Mouse (Mus musculus) MEL (cell line): ENCODE measurements around the gene Cts8. TPM values are rescaled to one million over a fixed set of nuclear protein-coding genes. Genes with fewer than 3 reads are reported as not detected.

ENCODE experiments used
- DNase-seq: peaks from one replicate; pipeline ENCODE4 v3.0.0; 2011; ENCODE audit warnings: low read depth, low spot score
- H3K27ac ChIP-seq: 2 replicates; pipeline ENCODE4 v1.5.1; 2012; ENCODE audit warnings: low read depth, mild to moderate bottlenecking, control low read depth, low read length, moderate library complexity; ENCODE audit not compliant: control insufficient read depth
- H3K27me3 ChIP-seq, 2 experiments: fragments of 150-350 bp in 1 of 2; sonication (generic) in 1 of 2; 2 replicates each; pipeline ENCODE4 v1.6.1; 2012; ENCODE audit warnings: low read length in 2 of 2, mild to moderate bottlenecking in 2 of 2, improper control_type of control experiment in 1 of 2, moderate library complexity in 1 of 2; ENCODE audit not compliant: insufficient read depth in 2 of 2, control insufficient read depth in 1 of 2
- H3K36me3 ChIP-seq, 2 experiments: 2 replicates each; pipeline ENCODE4 v1.6.1; 2012 to 2014; ENCODE audit warnings: low read length in 2 of 2, improper control_type of control experiment in 1 of 2, inconsistent platforms in 1 of 2, mild to moderate bottlenecking in 1 of 2; ENCODE audit not compliant: insufficient read depth in 2 of 2, control insufficient read depth in 1 of 2
- H3K4me1 ChIP-seq, 2 experiments: fragments of 150-350 bp in 1 of 2; sonication (generic) in 1 of 2; 2 replicates each; pipeline ENCODE4 v1.6.1; 2012; ENCODE audit warnings: low read length in 2 of 2, improper control_type of control experiment in 1 of 2, mild to moderate bottlenecking in 1 of 2; ENCODE audit not compliant: insufficient read depth in 2 of 2, control insufficient read depth in 1 of 2
- H3K4me3 ChIP-seq, 2 experiments: fragments of 150-350 bp in 1 of 2; sonication (generic) in 1 of 2; 2 replicates each; pipeline ENCODE4 v1.5.1; 2012; ENCODE audit warnings: low read depth in 2 of 2, low read length in 2 of 2, mild to moderate bottlenecking in 2 of 2, moderate library complexity in 2 of 2, control low read depth in 1 of 2, improper control_type of control experiment in 1 of 2; ENCODE audit not compliant: control insufficient read depth in 1 of 2, insufficient read depth in 1 of 2
- H3K79me2 ChIP-seq: 2 replicates; pipeline ENCODE4 v1.6.1; 2012; ENCODE audit warnings: mild to moderate bottlenecking, low read length, moderate library complexity; ENCODE audit not compliant: control insufficient read depth, poor library complexity, insufficient read depth
- H3K9ac ChIP-seq: 2 replicates; pipeline ENCODE4 v1.6.1; 2012; ENCODE audit warnings: low read depth, mild to moderate bottlenecking, control low read depth, low read length, moderate library complexity; ENCODE audit not compliant: control insufficient read depth, poor library complexity, severe bottlenecking
- H3K9me3 ChIP-seq: fragments of 150-350 bp; sonication (generic); replicated peaks from 2 replicates; pipeline ENCODE4 v1.6.1; 2012; ENCODE audit warnings: mild to moderate bottlenecking, low read length, improper control_type of control experiment, moderate library complexity; ENCODE audit not compliant: insufficient read depth
- MXI1 ChIP-seq: IDR thresholded peaks from 2 replicates; pipeline ENCODE4 v1.6.1; 2011; ENCODE audit warnings: mild to moderate bottlenecking, low read depth, low read length, improper control_type of control experiment
- polyA plus RNA-seq, 2 experiments: library from polyadenylated mRNA; stranded (reverse) in 1 of 2; unstranded in 1 of 2; fragments of >175 nt in 1 of 2; fragments of >200 nt in 1 of 2; gene quantifications; 2 replicates each; pipeline versions ENCODE4 v1.2.1 to v1.2.4; 2012; ENCODE audit warnings: low replicate concordance in 2 of 2, low read depth in 1 of 2; ENCODE audit not compliant: insufficient read length in 2 of 2, insufficient read depth in 1 of 2, missing spikeins in 1 of 2
- total RNA-seq: library from RNA; depleted of rRNA; stranded (reverse); fragments of 300-350 nt; gene quantifications from 2 replicates; pipeline ENCODE4 v1.2.3, GENCODE M21; 2012; rRNA removed

The Cts8 gene
- total and polyA plus RNA-seq, 3 experiments, result not detected

GRCm38 (mm10) chr13:61203310-61203709, 51.8 kb downstream of the Cts8 start, which contains the start of gene Cts6:
TSS of gene Cts6 (minus strand) at chr13:61203410.
- no peak for TF ChIP-seq MXI1
- Histone ChIP-seq H3K4me3 (no peak within 1 kb of the TSS), H3K27ac (no peak within 1 kb of the TSS), H3K4me1 (no peaks in the 10 kb centered on the region), H3K36me3 (no peaks in the 10 kb centered on the region), H3K9me3 (no peaks in the 10 kb centered on the region), H3K79me2 (no peaks in the 10 kb centered on the region), H3K27me3 (no peaks in the 10 kb centered on the region), H3K9ac (no peak within 1 kb of the TSS)
- no peak for DNase-seq

Other genes with a start within 250 kb of the Cts8 start
- 0.20 and 0.46 TPM in 2 replicates for gene Ctsj, start 249.4 kb downstream of the Cts8 start, total RNA-seq
- under 1 TPM in 1 of 2 experiments, not detected in 1; 0.18 TPM for gene Ctsj, start 249.4 kb downstream of the Cts8 start, polyA plus RNA-seq
- gene Ctsq, start 214.7 kb downstream of the Cts8 start, total RNA-seq, result not detected in 2 replicates
- gene Ctsq, start 214.7 kb downstream of the Cts8 start, polyA plus RNA-seq, result not detected
- gene Ctsr, start 91.1 kb downstream of the Cts8 start, total RNA-seq, result not detected in 2 replicates
- not detected for gene Ctsr, start 91.1 kb downstream of the Cts8 start, polyA plus RNA-seq
- not detected in 2 replicates for gene Cts6, start 51.9 kb downstream of the Cts8 start, total RNA-seq
- not detected for gene Cts6, start 51.9 kb downstream of the Cts8 start, polyA plus RNA-seq
- gene Gm49398, start 33.5 kb upstream of the Cts8 start, total RNA-seq, result not detected in 2 replicates
- not detected for gene Gm49398, start 33.5 kb upstream of the Cts8 start, polyA plus RNA-seq
- gene Cts7, start 102.8 kb upstream of the Cts8 start, total RNA-seq, result not detected in 2 replicates
- not detected for gene Cts7, start 102.8 kb upstream of the Cts8 start, polyA plus RNA-seq